Mouse (Mus musculus): ENCODE measurements at regions not wholly inside any gene's neighbourhood (a gene's known extent, or its start where the extent isn't known, plus 50 kb on each side); places are given as distances from the start of the nearest gene placed in this dataset.

DNA sequence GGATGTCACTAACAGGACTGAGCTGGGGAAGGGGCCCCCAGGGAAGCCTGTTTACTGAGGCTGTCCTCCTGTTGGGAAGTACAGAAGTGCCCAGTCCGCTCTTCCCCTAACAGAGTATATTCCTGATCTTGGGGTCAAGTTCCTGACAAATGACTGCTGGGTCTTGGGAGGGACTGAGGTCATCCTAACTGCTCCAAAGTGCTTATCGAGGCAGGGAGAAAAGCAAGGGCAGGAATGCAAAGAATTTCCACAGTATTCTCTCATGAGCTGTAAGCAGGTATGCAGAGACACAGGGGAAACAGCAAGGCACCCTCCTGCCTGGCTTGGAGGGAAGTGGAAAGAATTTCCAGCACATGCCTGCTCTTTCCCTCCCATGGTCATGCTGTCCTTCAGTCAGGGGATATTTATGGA is 107.9 kb downstream of the Oma1 start:
- Histone ChIP-seq H3K27ac (ENCODE audit: low read depth) (no peak overlapping the region), H3K4me3 (ENCODE audit: low read depth, low read length) (no peak overlapping the region), H3K9ac (replicated peaks) (no peak overlapping the region), H3K27me3 (ENCODE audit: insufficient read depth, low read length) (no peaks in the 10 kb centered on the region), H3K9me3 (ENCODE audit: low read length) (no peaks in the 10 kb centered on the region), H3K36me3 (replicated peaks; ENCODE audit: insufficient read depth, low read length) (no peaks in the 10 kb centered on the region), H3K4me2 (ENCODE audit: low read depth, low read length) (no peak overlapping the region), H3K4me1 (ENCODE audit: insufficient read depth) (no peaks in the 10 kb centered on the region)
- ATAC-seq (no peak), DNase-seq (no peak)
- WGBS (ENCODE audit: insufficient replicate concordance), result 36% methylated on average over 2 of the region's 2 CpGs
- TF ChIP-seq CTCF (IDR thresholded peaks at IDR 0.05; ENCODE audit: low read depth), result no peak
- TF ChIP-seq EP300 (IDR thresholded peaks at IDR 0.05; ENCODE audit: low read depth), result no peak

DNA sequence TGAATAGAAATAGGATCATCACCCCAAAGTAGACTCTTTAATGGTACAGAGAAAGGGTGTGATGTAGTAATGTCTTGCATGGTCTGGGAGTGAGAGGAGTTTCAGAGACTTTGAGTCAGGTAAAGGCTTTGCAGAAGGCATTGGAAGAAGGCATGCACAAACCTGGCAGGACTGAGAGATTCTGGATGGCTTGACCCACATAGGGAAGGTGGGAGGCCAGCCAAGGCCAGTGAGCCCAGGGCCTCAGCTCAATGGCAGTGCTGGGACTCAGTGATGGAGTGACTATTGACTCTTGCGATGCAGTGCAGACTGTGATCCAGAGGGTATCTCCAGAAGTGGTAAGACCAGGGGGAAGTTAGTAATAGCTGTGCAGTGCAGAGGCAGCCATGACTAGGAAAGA is 127.8 kb downstream of the Oma1 start:
- no peak for DNase-seq

DNA sequence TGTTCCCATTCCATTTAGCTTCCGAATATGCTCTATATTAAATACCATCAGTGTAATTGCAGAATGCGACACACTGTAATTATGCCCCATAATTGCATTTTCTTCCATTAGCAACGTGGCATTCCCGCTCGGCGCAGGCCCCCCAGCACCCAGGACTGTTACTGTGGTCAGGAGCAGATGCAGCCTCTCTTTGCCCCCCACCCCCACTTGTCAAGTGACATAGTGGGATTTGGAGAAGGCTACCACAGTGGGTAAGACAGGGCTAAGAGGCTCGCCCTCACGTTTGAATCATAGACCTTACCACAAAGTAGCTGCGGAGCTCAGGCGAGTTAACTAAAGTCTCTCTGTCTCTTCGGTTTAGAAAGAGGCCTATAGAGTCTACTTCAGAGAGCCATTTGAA is 128.3 kb downstream of the Oma1 start:
- Histone ChIP-seq H3K4me2 (ENCODE audit: low read depth, low read length) (no peak overlapping the region), H3K4me1 (ENCODE audit: insufficient read depth) (no peaks in the 10 kb centered on the region), H3K27ac (ENCODE audit: low read depth) (no peak overlapping the region), H3K4me3 (ENCODE audit: low read depth, low read length) (no peak overlapping the region), H3K9ac (replicated peaks) (no peak overlapping the region), H3K36me3 (replicated peaks; ENCODE audit: insufficient read depth, low read length) (no peaks in the 10 kb centered on the region), H3K27me3 (ENCODE audit: insufficient read depth, low read length) (no peaks in the 10 kb centered on the region), H3K9me3 (ENCODE audit: low read length) (no peaks in the 10 kb centered on the region)
- 83% methylated on average over 11 of the region's 11 CpGs for WGBS (ENCODE audit: insufficient replicate concordance)
- no peak for ATAC-seq
- no peak for TF ChIP-seq EP300 (IDR thresholded peaks at IDR 0.05; ENCODE audit: low read depth)
- no peak for TF ChIP-seq CTCF (IDR thresholded peaks at IDR 0.05; ENCODE audit: low read depth)
- DNase-seq, result no peak

More for the DNA sequence above, 127.8 kb downstream of the Oma1 start:
- ATAC-seq, result no peak
- no peaks in the 10 kb centered on the region for H3K4me1 ChIP-seq (ENCODE audit: insufficient read depth)
- TF ChIP-seq CTCF (IDR thresholded peaks at IDR 0.05; ENCODE audit: low read depth) (no peak), EP300 (IDR thresholded peaks at IDR 0.05; ENCODE audit: low read depth) (no peak)
- WGBS (ENCODE audit: insufficient replicate concordance), result 95% methylated on average over 1 of the region's 1 CpGs
- no peak overlapping the region for H3K27ac ChIP-seq (ENCODE audit: low read depth)
- H3K36me3 ChIP-seq (replicated peaks; ENCODE audit: insufficient read depth, low read length), result no peaks in the 10 kb centered on the region
- H3K4me2 ChIP-seq (ENCODE audit: low read depth, low read length), result no peak overlapping the region
- H3K9ac ChIP-seq (replicated peaks), result no peak overlapping the region
- no peaks in the 10 kb centered on the region for H3K27me3 ChIP-seq (ENCODE audit: insufficient read depth, low read length)
- H3K9me3 ChIP-seq (ENCODE audit: low read length), result no peaks in the 10 kb centered on the region
- no peak overlapping the region for H3K4me3 ChIP-seq (ENCODE audit: low read depth, low read length)

DNA sequence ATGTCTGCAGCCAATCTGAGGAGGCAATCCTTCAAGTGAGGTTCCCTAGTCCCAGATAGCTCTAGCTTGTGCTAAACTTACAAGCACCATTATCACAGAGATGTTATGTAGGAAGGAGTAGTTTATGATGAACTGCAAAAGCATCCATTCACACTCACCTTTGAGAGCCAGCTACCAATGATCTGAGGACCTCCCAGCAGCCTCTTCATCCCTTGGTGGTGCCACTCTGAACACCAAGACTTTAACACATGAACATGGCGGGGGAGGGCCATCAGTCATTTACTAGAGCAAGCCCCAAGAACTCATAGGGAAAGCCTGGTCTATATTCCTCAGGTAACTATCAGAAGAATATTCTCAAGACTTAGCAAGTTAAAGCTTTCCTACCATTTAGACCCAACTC is 135.7 kb downstream of the Oma1 start:
- no peak overlapping the region for H3K4me3 ChIP-seq (ENCODE audit: low read depth, low read length)
- H3K4me2 ChIP-seq (ENCODE audit: low read depth, low read length), result no peak overlapping the region
- ATAC-seq (no peak), DNase-seq (no peak)
- H3K27me3 ChIP-seq (ENCODE audit: insufficient read depth, low read length), result no peaks in the 10 kb centered on the region
- no peak for TF ChIP-seq EP300 (IDR thresholded peaks at IDR 0.05; ENCODE audit: low read depth)
- TF ChIP-seq CTCF (IDR thresholded peaks at IDR 0.05; ENCODE audit: low read depth), result no peak
- H3K9ac ChIP-seq (replicated peaks), result no peak overlapping the region
- no peaks in the 10 kb centered on the region for H3K4me1 ChIP-seq (ENCODE audit: insufficient read depth)
- no peaks in the 10 kb centered on the region for H3K36me3 ChIP-seq (replicated peaks; ENCODE audit: insufficient read depth, low read length)
- WGBS (ENCODE audit: insufficient replicate concordance), result 77% methylated on average over 1 of the region's 1 CpGs
- H3K9me3 ChIP-seq (ENCODE audit: low read length), result no peaks in the 10 kb centered on the region
- H3K27ac ChIP-seq (ENCODE audit: low read depth), result no peak overlapping the region

DNA sequence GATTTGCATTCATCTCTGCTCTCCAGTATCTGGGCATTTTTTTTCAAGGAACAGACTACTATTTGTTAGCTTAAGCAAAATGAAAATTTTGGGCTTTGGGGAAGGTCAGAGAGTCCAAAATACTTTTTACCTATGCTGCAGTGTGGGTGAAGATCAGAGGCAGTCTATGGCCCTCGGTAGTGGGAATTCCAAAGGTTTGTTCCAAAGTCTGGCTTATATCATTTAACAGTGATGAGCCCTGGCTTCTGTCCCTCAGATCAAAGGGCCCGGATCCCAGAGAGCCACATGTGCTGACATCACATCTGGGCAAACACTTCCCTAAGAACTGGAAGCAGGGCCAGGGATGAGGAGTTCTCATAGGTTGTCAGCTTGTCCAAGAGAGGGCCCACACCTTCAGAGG is 136.5 kb downstream of the Oma1 start:
- no peak for ATAC-seq
- no peak overlapping the region for H3K27ac ChIP-seq (ENCODE audit: low read depth)
- TF ChIP-seq EP300 (IDR thresholded peaks at IDR 0.05; ENCODE audit: low read depth) (no peak), CTCF (IDR thresholded peaks at IDR 0.05; ENCODE audit: low read depth) (no peak)
- no peak overlapping the region for H3K4me2 ChIP-seq (ENCODE audit: low read depth, low read length)
- H3K9ac ChIP-seq (replicated peaks), result no peak overlapping the region
- H3K36me3 ChIP-seq (replicated peaks; ENCODE audit: insufficient read depth, low read length), result no peaks in the 10 kb centered on the region
- WGBS (ENCODE audit: insufficient replicate concordance), result 33% methylated on average over 2 of the region's 2 CpGs
- H3K4me1 ChIP-seq (ENCODE audit: insufficient read depth), result no peaks in the 10 kb centered on the region
- DNase-seq, result no peak
- no peaks in the 10 kb centered on the region for H3K9me3 ChIP-seq (ENCODE audit: low read length)
- H3K4me3 ChIP-seq (ENCODE audit: low read depth, low read length), result no peak overlapping the region
- H3K27me3 ChIP-seq (ENCODE audit: insufficient read depth, low read length), result no peaks in the 10 kb centered on the region

DNA sequence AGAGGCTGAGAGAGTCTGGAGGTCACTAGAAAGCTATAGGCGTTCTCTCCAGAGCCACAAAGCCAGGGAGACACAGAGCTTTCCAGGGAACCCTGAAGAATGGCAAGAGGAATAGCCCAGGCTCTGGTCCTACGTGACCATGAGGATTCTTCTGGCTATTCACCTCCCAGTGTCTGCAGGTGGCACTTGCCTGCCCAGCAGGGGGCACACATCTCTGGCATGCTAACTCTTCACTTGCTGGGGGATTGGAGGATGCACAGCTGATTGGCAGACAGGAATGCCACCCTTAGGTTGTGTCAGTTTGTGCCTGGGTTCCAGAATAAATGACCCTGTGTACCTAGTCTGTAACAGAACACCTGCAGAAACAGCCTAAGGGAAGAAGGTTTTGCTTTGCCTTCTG is 141.8 kb downstream of the Oma1 start:
- no peak for ATAC-seq
- WGBS (ENCODE audit: insufficient replicate concordance), result 67% methylated on average over 2 of the region's 2 CpGs

DNA sequence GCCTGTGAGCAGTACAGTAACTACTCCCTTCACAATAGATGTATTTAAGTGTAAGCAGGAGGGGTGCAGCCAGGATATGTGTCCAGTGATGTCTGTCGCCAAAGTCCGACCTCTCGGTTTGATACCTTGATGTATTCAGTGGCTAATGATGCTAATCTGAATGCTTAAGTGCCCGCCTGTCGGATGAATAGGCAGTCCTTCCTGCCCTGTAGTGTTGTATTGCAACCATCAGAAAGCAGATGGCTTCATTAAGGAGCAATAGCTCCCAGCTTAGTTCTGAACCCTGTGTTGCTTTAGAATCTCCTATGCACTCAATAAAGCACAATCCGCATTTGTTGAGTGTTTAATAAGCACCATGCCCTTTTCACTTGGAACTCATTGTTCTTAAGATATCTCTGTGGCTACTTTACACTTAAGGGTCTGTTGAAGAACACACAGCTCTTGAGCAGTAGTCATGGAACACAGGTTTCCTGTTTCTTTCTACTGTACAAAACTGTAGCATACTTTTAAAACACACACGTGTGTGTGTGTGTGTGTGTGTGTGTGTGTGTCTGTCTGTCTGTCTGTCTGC is 152.5 kb downstream of the Oma1 start:
- Histone ChIP-seq H3K4me2 (ENCODE audit: low read depth, low read length) (no peak overlapping the region), H3K9me3 (ENCODE audit: low read length) (no peaks in the 10 kb centered on the region), H3K27me3 (ENCODE audit: insufficient read depth, low read length) (no peaks in the 10 kb centered on the region), H3K4me3 (ENCODE audit: low read depth, low read length) (no peak overlapping the region), H3K36me3 (replicated peaks; ENCODE audit: insufficient read depth, low read length) (no peaks in the 10 kb centered on the region), H3K27ac (ENCODE audit: low read depth) (no peak overlapping the region), H3K9ac (replicated peaks) (no peak overlapping the region), H3K4me1 (ENCODE audit: insufficient read depth) (no peaks in the 10 kb centered on the region)
- ATAC-seq (no peak), DNase-seq (no peak)
- TF ChIP-seq CTCF (IDR thresholded peaks at IDR 0.05; ENCODE audit: low read depth), result no peak
- no peak for TF ChIP-seq EP300 (IDR thresholded peaks at IDR 0.05; ENCODE audit: low read depth)
- WGBS (ENCODE audit: insufficient replicate concordance), result 79% methylated on average over 7 of the region's 7 CpGs

More for the DNA sequence above, 141.8 kb downstream of the Oma1 start:
- no peaks in the 10 kb centered on the region for H3K36me3 ChIP-seq (replicated peaks; ENCODE audit: insufficient read depth, low read length)
- H3K9me3 ChIP-seq (ENCODE audit: low read length), result no peaks in the 10 kb centered on the region
- no peaks in the 10 kb centered on the region for H3K4me1 ChIP-seq (ENCODE audit: insufficient read depth)
- TF ChIP-seq EP300 (IDR thresholded peaks at IDR 0.05; ENCODE audit: low read depth) (no peak), CTCF (IDR thresholded peaks at IDR 0.05; ENCODE audit: low read depth) (0 out of 2 replicates have a peak, but pooled peaks have one; percentile 10)
- no peak overlapping the region for H3K4me2 ChIP-seq (ENCODE audit: low read depth, low read length)
- no peak overlapping the region for H3K27ac ChIP-seq (ENCODE audit: low read depth)
- H3K27me3 ChIP-seq (ENCODE audit: insufficient read depth, low read length), result no peaks in the 10 kb centered on the region
- H3K4me3 ChIP-seq (ENCODE audit: low read depth, low read length), result no peak overlapping the region
- H3K9ac ChIP-seq (replicated peaks), result no peak overlapping the region
- no peak for DNase-seq
